Mouse (Mus musculus): ENCODE data around the gene A430005L14Rik. TPM values are rescaled to one million over a fixed set of nuclear protein-coding genes. Genes with fewer than 3 reads are reported as not detected.

The A430005L14Rik gene
- polyA plus RNA-seq, 1 experiment from 2014 or later = 74.0 TPM

- no peak overlapping the region for H3K9ac ChIP-seq (ENCODE audit: low read length)
- H3K4me1 ChIP-seq (replicated peaks; ENCODE audit: control insufficient read depth, insufficient read depth, low read length) = no peaks in the 10 kb centered on the region
- no peak overlapping the region for H3K4me3 ChIP-seq (ENCODE audit: low read depth, low read length)
- DNase-seq (ENCODE audit: low spot score) (no peak), ATAC-seq (replicated peaks; ENCODE audit: low FRiP score, low TSS enrichment, low read depth) (no peak)
- H3K27me3 ChIP-seq (replicated peaks; ENCODE audit: control insufficient read depth, insufficient read depth, low read length) = no peaks in the 10 kb centered on the region
- no peak overlapping the region for H3K4me2 ChIP-seq (ENCODE audit: low read length)
- H3K9me3 ChIP-seq (ENCODE audit: control insufficient read depth, low read length) = no peaks in the 10 kb centered on the region
- no peak overlapping the region for H3K27ac ChIP-seq (ENCODE audit: low read depth)
- no peaks in the 10 kb centered on the region for H3K36me3 ChIP-seq (ENCODE audit: control insufficient read depth, insufficient read depth, low read length)
- 65% methylated on average over 4 of the region's 4 CpGs for WGBS
These were observed 27.1 kb upstream of the A430005L14Rik start for GRCm38 (mm10) chr4:153929921-153930320.

GRCm38 (mm10) chr4:153943243-153943642 is 13.8 kb upstream of the A430005L14Rik start:
- WGBS = 64% methylated on average over 4 of the region's 4 CpGs
- ATAC-seq (replicated peaks; ENCODE audit: low FRiP score, low TSS enrichment, low read depth) = no peak
- no peaks in the 10 kb centered on the region for H3K4me1 ChIP-seq (replicated peaks; ENCODE audit: control insufficient read depth, insufficient read depth, low read length)
- H3K4me3 ChIP-seq (ENCODE audit: low read depth, low read length) = no peak overlapping the region
- no peak overlapping the region for H3K9ac ChIP-seq (ENCODE audit: low read length)
- no peaks in the 10 kb centered on the region for H3K9me3 ChIP-seq (ENCODE audit: control insufficient read depth, low read length)
- H3K4me2 ChIP-seq (ENCODE audit: low read length) = no peak overlapping the region
- no peaks in the 10 kb centered on the region for H3K27me3 ChIP-seq (replicated peaks; ENCODE audit: control insufficient read depth, insufficient read depth, low read length)
- H3K27ac ChIP-seq (ENCODE audit: low read depth) = no peak overlapping the region
- DNase-seq (ENCODE audit: low spot score) = peak; percentile 64
- no peaks in the 10 kb centered on the region for H3K36me3 ChIP-seq (ENCODE audit: control insufficient read depth, insufficient read depth, low read length)

- no peak overlapping the region for H3K4me2 ChIP-seq (ENCODE audit: low read length)
- H3K27me3 ChIP-seq (replicated peaks; ENCODE audit: control insufficient read depth, insufficient read depth, low read length) = no peaks in the 10 kb centered on the region
- ATAC-seq (replicated peaks; ENCODE audit: low FRiP score, low TSS enrichment, low read depth) = no peak
- no peak overlapping the region for H3K9ac ChIP-seq (ENCODE audit: low read length)
- no peak overlapping the region for H3K27ac ChIP-seq (ENCODE audit: low read depth)
- no peaks in the 10 kb centered on the region for H3K36me3 ChIP-seq (ENCODE audit: control insufficient read depth, insufficient read depth, low read length)
- H3K9me3 ChIP-seq (ENCODE audit: control insufficient read depth, low read length) = no peaks in the 10 kb centered on the region
- no peak overlapping the region for H3K4me3 ChIP-seq (ENCODE audit: low read depth, low read length)
- 54% methylated on average over 6 of the region's 6 CpGs for WGBS
- no peaks in the 10 kb centered on the region for H3K4me1 ChIP-seq (replicated peaks; ENCODE audit: control insufficient read depth, insufficient read depth, low read length)
- DNase-seq (ENCODE audit: low spot score) = no peak
These were observed 12.8 kb upstream of the A430005L14Rik start for GRCm38 (mm10) chr4:153944261-153944660.

GRCm38 (mm10) chr4:153945741-153946140 is 11.3 kb upstream of the A430005L14Rik start:
- Histone ChIP-seq H3K27ac (ENCODE audit: low read depth) (no peak overlapping the region), H3K9me3 (ENCODE audit: control insufficient read depth, low read length) (no peaks in the 10 kb centered on the region), H3K36me3 (ENCODE audit: control insufficient read depth, insufficient read depth, low read length) (no peaks in the 10 kb centered on the region), H3K4me1 (replicated peaks; ENCODE audit: control insufficient read depth, insufficient read depth, low read length) (no peaks in the 10 kb centered on the region), H3K9ac (ENCODE audit: low read length) (no peak overlapping the region), H3K4me3 (ENCODE audit: low read depth, low read length) (no peak overlapping the region), H3K27me3 (replicated peaks; ENCODE audit: control insufficient read depth, insufficient read depth, low read length) (no peaks in the 10 kb centered on the region), H3K4me2 (ENCODE audit: low read length) (no peak overlapping the region)
- DNase-seq (ENCODE audit: low spot score) (no peak), ATAC-seq (replicated peaks; ENCODE audit: low FRiP score, low TSS enrichment, low read depth) (no peak)
- 74% methylated on average over 6 of the region's 6 CpGs for WGBS

GRCm38 (mm10) chr4:153950372-153950771 is 6.7 kb upstream of the A430005L14Rik start:
- Histone ChIP-seq H3K27ac (ENCODE audit: low read depth) (no peak overlapping the region), H3K36me3 (ENCODE audit: control insufficient read depth, insufficient read depth, low read length) (no peaks in the 10 kb centered on the region), H3K4me2 (ENCODE audit: low read length) (no peak overlapping the region), H3K4me1 (replicated peaks; ENCODE audit: control insufficient read depth, insufficient read depth, low read length) (no peaks in the 10 kb centered on the region), H3K4me3 (ENCODE audit: low read depth, low read length) (no peak overlapping the region), H3K9me3 (ENCODE audit: control insufficient read depth, low read length) (no peaks in the 10 kb centered on the region), H3K27me3 (replicated peaks; ENCODE audit: control insufficient read depth, insufficient read depth, low read length) (peaks cover 2% of the 10 kb centered on the region; the same call in 1 of the 2 replicates), H3K9ac (ENCODE audit: low read length) (no peak overlapping the region)
- DNase-seq (ENCODE audit: low spot score) (no peak), ATAC-seq (replicated peaks; ENCODE audit: low FRiP score, low TSS enrichment, low read depth) (no peak)
- 75% methylated on average over 2 of the region's 2 CpGs for WGBS

- DNase-seq (ENCODE audit: low spot score) = no peak
- no peak for ATAC-seq (replicated peaks; ENCODE audit: low FRiP score, low TSS enrichment, low read depth)
- no peaks in the 10 kb centered on the region for H3K36me3 ChIP-seq (ENCODE audit: control insufficient read depth, insufficient read depth, low read length)
- no peaks in the 10 kb centered on the region for H3K4me1 ChIP-seq (replicated peaks; ENCODE audit: control insufficient read depth, insufficient read depth, low read length)
- no peak overlapping the region for H3K4me2 ChIP-seq (ENCODE audit: low read length)
- 63% methylated on average over 3 of the region's 3 CpGs for WGBS
- H3K9me3 ChIP-seq (ENCODE audit: control insufficient read depth, low read length) = no peaks in the 10 kb centered on the region
- H3K27me3 ChIP-seq (replicated peaks; ENCODE audit: control insufficient read depth, insufficient read depth, low read length) = peaks cover 3% of the 10 kb centered on the region; the same call in 1 of the 2 replicates
- H3K9ac ChIP-seq (ENCODE audit: low read length) = no peak overlapping the region
- no peak overlapping the region for H3K27ac ChIP-seq (ENCODE audit: low read depth)
- no peak overlapping the region for H3K4me3 ChIP-seq (ENCODE audit: low read depth, low read length)
These were observed 5.9 kb upstream of the A430005L14Rik start for GRCm38 (mm10) chr4:153951150-153951549.

GRCm38 (mm10) chr4:153951692-153952091 is 5.3 kb upstream of the A430005L14Rik start:
- DNase-seq (ENCODE audit: low spot score) (no peak), ATAC-seq (replicated peaks; ENCODE audit: low FRiP score, low TSS enrichment, low read depth) (no peak)
- Histone ChIP-seq H3K27me3 (replicated peaks; ENCODE audit: control insufficient read depth, insufficient read depth, low read length) (peaks cover 3% of the 10 kb centered on the region; the same call in 1 of the 2 replicates), H3K4me1 (replicated peaks; ENCODE audit: control insufficient read depth, insufficient read depth, low read length) (no peaks in the 10 kb centered on the region), H3K4me2 (ENCODE audit: low read length) (no peak overlapping the region), H3K9me3 (ENCODE audit: control insufficient read depth, low read length) (no peaks in the 10 kb centered on the region), H3K9ac (ENCODE audit: low read length) (no peak overlapping the region), H3K27ac (ENCODE audit: low read depth) (no peak overlapping the region), H3K4me3 (ENCODE audit: low read depth, low read length) (no peak overlapping the region), H3K36me3 (ENCODE audit: control insufficient read depth, insufficient read depth, low read length) (no peaks in the 10 kb centered on the region)
- 58% methylated on average over 5 of the region's 5 CpGs for WGBS

GRCm38 (mm10) chr4:153955651-153956050 is 1.4 kb upstream of the A430005L14Rik start:
- H3K4me1 ChIP-seq (replicated peaks; ENCODE audit: control insufficient read depth, insufficient read depth, low read length) = peaks cover 11% of the 10 kb centered on the region; the same call in 1 of the 2 replicates
- H3K36me3 ChIP-seq (ENCODE audit: control insufficient read depth, insufficient read depth, low read length) = peaks cover 12% of the 10 kb centered on the region
- H3K27ac ChIP-seq (ENCODE audit: low read depth) = no peak overlapping the region
- H3K4me2 ChIP-seq (ENCODE audit: low read length) = no peak overlapping the region
- no peak overlapping the region for H3K9ac ChIP-seq (ENCODE audit: low read length)
- H3K9me3 ChIP-seq (ENCODE audit: control insufficient read depth, low read length) = no peaks in the 10 kb centered on the region
- ATAC-seq (replicated peaks; ENCODE audit: low FRiP score, low TSS enrichment, low read depth) (no peak), DNase-seq (ENCODE audit: low spot score) (no peak)
- 79% methylated on average over 8 of the region's 8 CpGs for WGBS
- no peak overlapping the region for H3K4me3 ChIP-seq (ENCODE audit: low read depth, low read length)
- peaks cover 3% of the 10 kb centered on the region; the same call in 1 of the 2 replicates for H3K27me3 ChIP-seq (replicated peaks; ENCODE audit: control insufficient read depth, insufficient read depth, low read length)

GRCm38 (mm10) chr4:153957444-153958250 is 610 bp downstream of the A430005L14Rik start:
- no peak; the same call in 1 of the 2 replicates for ATAC-seq (replicated peaks; ENCODE audit: low FRiP score, low TSS enrichment, low read depth)
- Histone ChIP-seq H3K9me3 (ENCODE audit: control insufficient read depth, low read length) (no peaks in the 10 kb centered on the region), H3K4me3 (ENCODE audit: low read depth, low read length) (peak overlapping the region; percentile 85), H3K27ac (ENCODE audit: low read depth) (peak overlapping the region; percentile 83), H3K4me2 (ENCODE audit: low read length) (peak overlapping the region; percentile 66), H3K9ac (ENCODE audit: low read length) (peak overlapping the region; percentile 84), H3K27me3 (replicated peaks; ENCODE audit: control insufficient read depth, insufficient read depth, low read length) (peaks cover 3% of the 10 kb centered on the region; the same call in 1 of the 2 replicates), H3K36me3 (ENCODE audit: control insufficient read depth, insufficient read depth, low read length) (peaks cover 32% of the 10 kb centered on the region), H3K4me1 (replicated peaks; ENCODE audit: control insufficient read depth, insufficient read depth, low read length) (peaks cover 11% of the 10 kb centered on the region; the same call in 1 of the 2 replicates)
- under 1% methylated on average over 37 of the region's 37 CpGs for WGBS
- DNase-seq (ENCODE audit: low spot score) = peak; percentile 89

Measured in intestine, embryonic 14.5 days (tissue).